Mouse (Mus musculus): Measurements from ENCODE around the gene Frmd5. TPM values are rescaled to one million over a fixed set of nuclear protein-coding genes. Genes with fewer than 3 reads are reported as not detected.

The Frmd5 gene
- polyA plus RNA-seq, 1 experiment from 2014 or later, result 2.9 TPM

DNA sequence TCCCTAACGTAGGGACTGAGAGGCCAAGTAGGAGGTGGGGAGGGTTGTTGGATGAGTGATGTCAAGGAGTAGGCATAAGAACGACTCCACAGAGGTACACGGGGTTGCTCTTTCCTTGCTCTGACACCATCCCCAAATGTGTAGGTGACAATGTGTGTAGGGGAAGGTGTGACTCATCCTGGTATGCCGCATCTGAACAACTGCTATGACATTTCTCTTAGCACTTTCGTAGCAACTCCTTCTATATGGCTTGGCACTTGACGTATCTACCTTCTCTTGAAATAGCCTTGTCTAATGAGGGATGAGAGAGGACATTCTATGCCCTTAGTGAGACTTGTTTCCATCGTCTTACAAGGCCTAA lies 191.7 kb downstream of the Frmd5 start:
- no peak overlapping the region for H3K4me3 ChIP-seq (ENCODE audit: low read depth, low read length)
- WGBS, result 73% methylated on average over 7 of the region's 7 CpGs
- no peaks in the 10 kb centered on the region for H3K9me3 ChIP-seq (ENCODE audit: control insufficient read depth, low read length)
- no peak for DNase-seq (ENCODE audit: low spot score)
- H3K27ac ChIP-seq (replicated peaks; ENCODE audit: low read depth, low read length), result no peak overlapping the region
- no peaks in the 10 kb centered on the region for H3K36me3 ChIP-seq (ENCODE audit: control insufficient read depth, insufficient read depth, low read length)
- H3K4me1 ChIP-seq (ENCODE audit: control insufficient read depth, insufficient read depth, low read length), result peaks cover 7% of the 10 kb centered on the region
- no peak overlapping the region for H3K9ac ChIP-seq (ENCODE audit: low read length)
- no peak overlapping the region for H3K4me2 ChIP-seq (ENCODE audit: low read depth, severe bottlenecking)
- ATAC-seq (ENCODE audit: insufficient number of reproducible peaks, low FRiP score, low TSS enrichment, low read depth), result no peak
- no peaks in the 10 kb centered on the region for H3K27me3 ChIP-seq (ENCODE audit: control insufficient read depth, insufficient read depth, low read length)

DNA sequence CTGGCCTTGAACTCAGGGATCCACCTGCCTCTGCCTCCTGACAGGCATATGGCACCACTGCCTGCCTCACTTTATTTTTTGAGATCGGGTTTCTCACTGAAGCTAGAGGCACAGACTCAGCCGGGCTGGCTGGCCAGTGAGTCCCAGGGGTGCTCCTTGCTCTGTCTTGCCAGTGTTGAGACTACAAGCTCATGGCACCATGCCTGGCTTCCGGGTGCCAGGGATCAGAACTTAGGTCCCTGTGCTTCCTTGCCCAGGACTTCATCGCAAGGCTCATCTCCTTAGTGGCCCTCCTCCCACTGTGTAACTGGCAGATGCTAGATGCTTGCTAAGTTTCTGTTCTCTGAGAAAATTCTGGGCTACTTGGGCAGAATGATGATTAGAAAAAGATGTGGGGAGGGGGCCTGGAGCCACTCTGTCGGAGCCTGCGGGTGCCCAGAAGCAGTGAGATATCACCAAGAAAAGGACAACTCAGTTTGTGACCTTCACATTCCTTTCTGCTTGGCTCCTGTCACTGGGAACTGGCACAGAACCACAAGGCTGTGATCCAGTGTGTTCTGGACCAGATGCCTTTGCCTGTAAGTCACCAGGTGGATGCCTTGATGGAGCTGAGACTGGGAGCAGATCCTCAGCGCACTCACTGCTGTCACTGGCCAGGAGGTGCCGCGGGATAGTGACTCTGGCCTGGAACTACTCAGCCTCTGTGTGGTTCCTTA lies 192.2 kb downstream of the Frmd5 start:
- ATAC-seq (ENCODE audit: insufficient number of reproducible peaks, low FRiP score, low TSS enrichment, low read depth), result no peak
- Histone ChIP-seq H3K9ac (ENCODE audit: low read length) (no peak overlapping the region), H3K27me3 (ENCODE audit: control insufficient read depth, insufficient read depth, low read length) (no peaks in the 10 kb centered on the region), H3K4me2 (ENCODE audit: low read depth, severe bottlenecking) (no peak overlapping the region), H3K4me3 (ENCODE audit: low read depth, low read length) (no peak overlapping the region), H3K9me3 (ENCODE audit: control insufficient read depth, low read length) (no peaks in the 10 kb centered on the region), H3K36me3 (ENCODE audit: control insufficient read depth, insufficient read depth, low read length) (no peaks in the 10 kb centered on the region), H3K4me1 (ENCODE audit: control insufficient read depth, insufficient read depth, low read length) (peaks cover 7% of the 10 kb centered on the region), H3K27ac (replicated peaks; ENCODE audit: low read depth, low read length) (no peak overlapping the region)
- WGBS, result 78% methylated on average over 9 of the region's 9 CpGs
- no peak for DNase-seq (ENCODE audit: low spot score)

DNA sequence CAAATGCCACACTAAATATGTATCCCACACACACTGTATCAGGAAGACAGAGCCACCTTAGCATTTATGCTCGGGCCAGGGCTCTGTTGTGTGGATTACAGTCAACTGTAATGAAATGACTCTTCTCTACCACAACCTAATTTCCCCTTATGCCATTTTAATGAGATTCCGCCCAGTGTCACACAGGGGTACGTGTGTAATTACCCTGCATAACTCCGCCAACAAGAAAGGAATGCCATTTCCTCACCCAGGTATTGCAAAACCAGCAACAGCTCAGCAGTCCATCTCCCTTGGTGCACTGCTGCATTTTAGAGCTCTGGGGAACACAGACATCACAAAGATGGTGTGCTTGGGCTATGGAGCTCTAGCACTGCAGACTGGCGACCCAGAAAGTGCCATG lies 194.8 kb downstream of the Frmd5 start:
- no peaks in the 10 kb centered on the region for H3K9me3 ChIP-seq (ENCODE audit: control insufficient read depth, low read length)
- H3K9ac ChIP-seq (ENCODE audit: low read length), result no peak overlapping the region
- no peak overlapping the region for H3K4me3 ChIP-seq (ENCODE audit: low read depth, low read length)
- DNase-seq (ENCODE audit: low spot score), result no peak
- WGBS, result 53% methylated on average over 5 of the region's 5 CpGs
- no peak overlapping the region for H3K4me2 ChIP-seq (ENCODE audit: low read depth, severe bottlenecking)
- H3K4me1 ChIP-seq (ENCODE audit: control insufficient read depth, insufficient read depth, low read length), result peaks cover 7% of the 10 kb centered on the region
- H3K27me3 ChIP-seq (ENCODE audit: control insufficient read depth, insufficient read depth, low read length), result no peaks in the 10 kb centered on the region
- ATAC-seq (ENCODE audit: insufficient number of reproducible peaks, low FRiP score, low TSS enrichment, low read depth), result 0 out of 2 replicates have a peak, but pooled peaks have one; percentile 11
- no peak overlapping the region for H3K27ac ChIP-seq (replicated peaks; ENCODE audit: low read depth, low read length)
- no peaks in the 10 kb centered on the region for H3K36me3 ChIP-seq (ENCODE audit: control insufficient read depth, insufficient read depth, low read length)

DNA sequence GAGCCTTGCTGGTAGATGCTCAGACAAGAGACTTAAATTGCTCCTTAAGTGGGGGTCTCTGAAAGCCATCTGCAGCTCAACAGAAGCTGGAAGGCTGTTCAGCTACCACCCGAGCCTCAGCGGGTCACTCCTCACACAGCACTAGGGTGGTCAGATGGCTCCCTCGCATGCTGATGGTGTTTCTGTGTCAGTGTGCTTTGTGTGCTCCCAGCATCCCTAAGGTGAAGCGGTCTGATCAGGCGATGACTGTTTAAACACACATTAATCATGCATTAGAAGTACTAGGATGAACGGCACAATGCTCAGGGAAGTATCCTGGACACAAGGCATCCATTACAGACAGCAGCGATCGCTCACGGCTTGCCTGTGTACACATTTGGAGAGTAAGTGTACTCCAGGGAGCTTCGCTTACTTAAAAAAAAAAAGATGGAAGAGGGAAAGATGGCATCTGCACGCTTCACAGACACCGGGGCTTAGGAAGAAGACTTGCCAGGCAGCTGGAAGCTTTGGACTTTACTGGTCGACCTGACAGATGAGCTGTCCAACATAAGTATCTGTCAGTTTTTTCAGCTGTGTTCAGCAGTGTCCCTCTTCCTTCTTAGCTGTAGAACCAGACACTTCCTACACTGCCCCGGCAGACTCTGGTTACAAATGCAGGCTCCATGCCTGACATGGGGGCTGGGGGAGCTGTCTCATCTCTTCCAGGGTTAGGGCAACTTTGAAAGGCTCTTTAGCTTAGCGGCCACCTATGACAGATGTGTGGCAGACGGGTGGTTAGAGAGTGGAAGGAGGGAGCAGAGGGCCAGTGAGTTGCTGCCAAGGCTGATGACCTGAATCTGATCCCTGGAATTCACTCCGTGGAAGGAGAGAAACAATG lies 196.6 kb downstream of the Frmd5 start:
- Histone ChIP-seq H3K4me3 (ENCODE audit: low read depth, low read length) (no peak overlapping the region), H3K9ac (ENCODE audit: low read length) (no peak overlapping the region), H3K27ac (replicated peaks; ENCODE audit: low read depth, low read length) (no peak overlapping the region), H3K27me3 (ENCODE audit: control insufficient read depth, insufficient read depth, low read length) (no peaks in the 10 kb centered on the region), H3K4me1 (ENCODE audit: control insufficient read depth, insufficient read depth, low read length) (peaks cover 7% of the 10 kb centered on the region), H3K36me3 (ENCODE audit: control insufficient read depth, insufficient read depth, low read length) (no peaks in the 10 kb centered on the region), H3K9me3 (ENCODE audit: control insufficient read depth, low read length) (no peaks in the 10 kb centered on the region), H3K4me2 (ENCODE audit: low read depth, severe bottlenecking) (no peak overlapping the region)
- no peak for ATAC-seq (ENCODE audit: insufficient number of reproducible peaks, low FRiP score, low TSS enrichment, low read depth)
- no peak for DNase-seq (ENCODE audit: low spot score)
- 63% methylated on average over 17 of the region's 17 CpGs for WGBS

DNA sequence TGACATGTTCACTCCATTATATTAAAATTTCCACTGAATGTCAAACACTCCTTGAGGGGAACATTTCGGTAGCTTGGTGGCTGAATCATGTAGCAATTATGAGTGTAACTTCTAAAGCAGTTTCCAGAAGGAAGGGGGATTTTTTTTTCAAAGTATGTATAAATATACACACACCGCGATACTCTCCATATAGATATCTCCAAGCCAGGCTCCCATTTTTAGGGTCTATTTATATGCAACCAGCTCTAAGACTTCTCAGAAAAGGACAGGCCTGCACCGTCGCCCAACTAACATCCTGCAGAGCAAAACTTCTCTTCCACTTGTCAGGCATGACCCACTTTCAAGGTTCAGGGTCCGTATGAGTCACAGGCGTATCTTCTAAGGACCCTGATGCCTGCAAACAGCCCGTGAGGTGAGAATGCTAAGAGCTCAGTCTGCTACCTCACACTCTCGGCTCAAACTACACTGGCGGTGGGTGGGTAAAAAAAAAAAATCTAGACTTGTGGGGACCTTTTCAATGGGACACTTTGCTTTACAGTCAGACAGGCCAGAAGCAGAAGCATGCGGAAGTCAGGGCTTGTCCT lies 197.7 kb downstream of the Frmd5 start:
- Histone ChIP-seq H3K27ac (replicated peaks; ENCODE audit: low read depth, low read length) (no peak overlapping the region), H3K4me2 (ENCODE audit: low read depth, severe bottlenecking) (no peak overlapping the region), H3K4me3 (ENCODE audit: low read depth, low read length) (no peak overlapping the region), H3K36me3 (ENCODE audit: control insufficient read depth, insufficient read depth, low read length) (no peaks in the 10 kb centered on the region), H3K27me3 (ENCODE audit: control insufficient read depth, insufficient read depth, low read length) (no peaks in the 10 kb centered on the region), H3K9me3 (ENCODE audit: control insufficient read depth, low read length) (no peaks in the 10 kb centered on the region), H3K4me1 (ENCODE audit: control insufficient read depth, insufficient read depth, low read length) (peaks cover 7% of the 10 kb centered on the region), H3K9ac (ENCODE audit: low read length) (no peak overlapping the region)
- 73% methylated on average over 11 of the region's 11 CpGs for WGBS
- ATAC-seq (ENCODE audit: insufficient number of reproducible peaks, low FRiP score, low TSS enrichment, low read depth) (no peak), DNase-seq (ENCODE audit: low spot score) (no peak)

DNA sequence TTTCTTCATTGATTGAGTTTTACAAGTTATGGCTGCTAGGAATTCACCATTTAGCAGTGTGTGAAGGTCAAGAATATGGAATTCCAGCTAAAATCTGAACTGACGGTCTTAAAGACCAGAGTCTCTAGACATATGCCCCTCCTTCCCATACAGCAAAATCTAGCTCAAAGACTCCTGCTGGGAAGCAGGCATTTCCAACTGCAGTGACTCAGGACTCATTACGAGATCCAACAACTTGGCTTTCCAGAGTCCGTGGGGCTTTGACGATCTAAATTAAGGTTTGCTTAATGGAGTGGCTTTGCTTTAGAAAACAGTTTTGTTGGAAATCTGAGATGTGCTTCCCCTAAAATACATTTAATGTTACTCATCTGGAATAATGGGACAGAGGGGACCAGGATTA lies 204.5 kb downstream of the Frmd5 start:
- no peak overlapping the region for H3K27ac ChIP-seq (replicated peaks; ENCODE audit: low read depth, low read length)
- WGBS, result 23% methylated on average over 4 of the region's 4 CpGs
- DNase-seq (ENCODE audit: low spot score), result no peak

DNA sequence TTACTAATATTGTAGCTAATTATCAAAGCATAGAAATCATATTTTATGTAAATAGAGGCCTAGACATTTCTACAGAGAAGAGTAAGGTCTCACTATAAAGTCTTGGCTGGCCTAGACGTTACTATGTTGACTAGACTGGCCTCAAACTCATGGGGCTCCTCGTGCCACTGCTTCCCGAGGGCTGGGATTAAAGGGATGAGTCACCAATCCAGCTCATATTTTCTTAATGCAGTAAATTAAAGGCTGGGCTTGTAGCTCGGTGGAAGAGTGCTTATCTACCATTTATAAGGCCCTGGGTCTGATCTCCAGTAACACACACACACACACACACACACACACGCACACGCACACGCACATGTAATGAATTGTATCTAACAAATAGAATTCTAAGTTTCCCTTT lies 205.3 kb downstream of the Frmd5 start:
- no peaks in the 10 kb centered on the region for H3K36me3 ChIP-seq (ENCODE audit: control insufficient read depth, insufficient read depth, low read length)
- no peak overlapping the region for H3K27ac ChIP-seq (replicated peaks; ENCODE audit: low read depth, low read length)
- no peak overlapping the region for H3K4me2 ChIP-seq (ENCODE audit: low read depth, severe bottlenecking)
- ATAC-seq (ENCODE audit: insufficient number of reproducible peaks, low FRiP score, low TSS enrichment, low read depth) (no peak), DNase-seq (ENCODE audit: low spot score) (no peak)
- no peaks in the 10 kb centered on the region for H3K27me3 ChIP-seq (ENCODE audit: control insufficient read depth, insufficient read depth, low read length)
- H3K4me3 ChIP-seq (ENCODE audit: low read depth, low read length), result no peak overlapping the region
- no peak overlapping the region for H3K9ac ChIP-seq (ENCODE audit: low read length)
- peaks cover 5% of the 10 kb centered on the region for H3K4me1 ChIP-seq (ENCODE audit: control insufficient read depth, insufficient read depth, low read length)
- no peaks in the 10 kb centered on the region for H3K9me3 ChIP-seq (ENCODE audit: control insufficient read depth, low read length)
- WGBS, result 71% methylated on average over 7 of the region's 7 CpGs

More for the DNA sequence above, 204.5 kb downstream of the Frmd5 start:
- H3K36me3 ChIP-seq (ENCODE audit: control insufficient read depth, insufficient read depth, low read length), result no peaks in the 10 kb centered on the region
- H3K4me3 ChIP-seq (ENCODE audit: low read depth, low read length), result no peak overlapping the region
- peaks cover 5% of the 10 kb centered on the region for H3K4me1 ChIP-seq (ENCODE audit: control insufficient read depth, insufficient read depth, low read length)
- no peaks in the 10 kb centered on the region for H3K27me3 ChIP-seq (ENCODE audit: control insufficient read depth, insufficient read depth, low read length)
- no peak overlapping the region for H3K9ac ChIP-seq (ENCODE audit: low read length)
- no peak overlapping the region for H3K4me2 ChIP-seq (ENCODE audit: low read depth, severe bottlenecking)
- no peak for ATAC-seq (ENCODE audit: insufficient number of reproducible peaks, low FRiP score, low TSS enrichment, low read depth)
- no peaks in the 10 kb centered on the region for H3K9me3 ChIP-seq (ENCODE audit: control insufficient read depth, low read length)

DNA sequence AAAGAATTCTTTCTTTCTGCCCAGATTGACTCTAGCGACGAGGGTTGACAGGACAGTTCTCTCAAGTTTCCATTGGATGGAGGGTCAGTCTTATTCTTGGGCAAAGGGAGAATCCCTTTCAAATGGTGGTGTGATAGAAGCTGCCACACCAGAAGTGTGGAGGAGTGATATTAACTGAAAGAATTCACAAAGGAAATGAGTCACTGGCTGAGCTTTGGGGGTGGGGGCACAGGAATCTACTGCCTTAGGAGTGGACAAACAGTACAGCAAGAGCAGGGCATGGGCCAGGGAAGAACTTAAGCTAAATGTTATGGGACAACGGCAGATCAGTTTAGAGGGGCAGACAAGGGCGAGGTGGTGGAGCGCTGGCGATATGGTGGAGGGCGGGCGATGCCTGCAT lies 206.2 kb downstream of the Frmd5 start:
- 86% methylated on average over 8 of the region's 8 CpGs for WGBS
- Histone ChIP-seq H3K27me3 (ENCODE audit: control insufficient read depth, insufficient read depth, low read length) (no peaks in the 10 kb centered on the region), H3K9me3 (ENCODE audit: control insufficient read depth, low read length) (no peaks in the 10 kb centered on the region), H3K4me3 (ENCODE audit: low read depth, low read length) (no peak overlapping the region), H3K4me2 (ENCODE audit: low read depth, severe bottlenecking) (no peak overlapping the region), H3K27ac (replicated peaks; ENCODE audit: low read depth, low read length) (no peak overlapping the region), H3K36me3 (ENCODE audit: control insufficient read depth, insufficient read depth, low read length) (no peaks in the 10 kb centered on the region), H3K4me1 (ENCODE audit: control insufficient read depth, insufficient read depth, low read length) (peaks cover 5% of the 10 kb centered on the region), H3K9ac (ENCODE audit: low read length) (no peak overlapping the region)
- ATAC-seq (ENCODE audit: insufficient number of reproducible peaks, low FRiP score, low TSS enrichment, low read depth), result no peak
- no peak for DNase-seq (ENCODE audit: low spot score)

Measured in limb, embryonic 11.5 days (tissue).